Mouse (Mus musculus) liver, embryonic 15.5 days (tissue): ENCODE data around the gene Irx6. TPM values are rescaled to one million over a fixed set of nuclear protein-coding genes. Genes with fewer than 3 reads are reported as not detected.

ENCODE experiments used
- ATAC-seq: fragments of 200-750 bp; cut with Nextera tagmentation; 2 replicates; pipeline ENCODE4 v1.8.0; 2017; ENCODE audit warnings: moderate number of reproducible peaks, mild to moderate bottlenecking, moderate library complexity; ENCODE audit not compliant: insufficient read depth
- H3K27ac ChIP-seq: fragments of 300-500 bp; sonication (generic); replicated peaks from 2 replicates; pipeline ENCODE4 v1.5.1; 2015; ENCODE audit warnings: mild to moderate bottlenecking, inconsistent platforms
- H3K27me3 ChIP-seq: fragments of 300-500 bp; sonication (generic); 2 replicates; pipeline ENCODE4 v1.6.1; 2015; ENCODE audit warnings: mild to moderate bottlenecking, inconsistent platforms
- H3K36me3 ChIP-seq: fragments of 300-500 bp; sonication (generic); replicated peaks from 2 replicates; pipeline ENCODE4 v1.6.1; 2015; ENCODE audit warnings: moderate library complexity, mild to moderate bottlenecking, inconsistent platforms
- H3K4me1 ChIP-seq: fragments of 300-500 bp; sonication (generic); replicated peaks from 2 replicates; pipeline ENCODE4 v1.6.1; 2015; ENCODE audit warnings: inconsistent platforms
- H3K4me2 ChIP-seq: fragments of 300-500 bp; sonication (generic); 2 replicates; pipeline ENCODE4 v1.6.1; 2015; ENCODE audit warnings: moderate library complexity, mild to moderate bottlenecking, inconsistent platforms
- H3K4me3 ChIP-seq: fragments of 300-500 bp; sonication (generic); replicated peaks from 2 replicates; pipeline ENCODE4 v1.5.1; 2015; ENCODE audit warnings: mild to moderate bottlenecking, inconsistent platforms
- H3K9ac ChIP-seq: fragments of 300-500 bp; sonication (generic); 2 replicates; pipeline ENCODE4 v1.6.1; 2015; ENCODE audit warnings: moderate library complexity, mild to moderate bottlenecking, inconsistent platforms
- H3K9me3 ChIP-seq: fragments of 300-500 bp; sonication (generic); replicated peaks from 2 replicates; pipeline ENCODE4 v1.6.1; 2016; ENCODE audit warnings: inconsistent platforms
- WGBS: fragments of 180-500 bp; shearing (Covaris S2); methylation state at CpG from one replicate; pipeline ENCODE4 v1.1.7; 2015; ENCODE audit warnings: mixed read lengths; ENCODE audit not compliant: insufficient replicate concordance; 5-methylcytosine and 5-hydroxymethylcytosine counted together
- polyA plus RNA-seq: library from polyadenylated mRNA; unstranded; fragments of >200 nt; fragmentation: Nextera tagmentation; extraction: Ambion mirVana; gene quantifications from 2 replicates; pipeline ENCODE4 v1.2.1, GENCODE M21; 2015

The Irx6 gene
- not detected in 2 replicates for polyA plus RNA-seq

GRCm38 (mm10) chr8:92674244-92675128, at the start of gene Irx6:
Gene Irx6, plus strand, starts transcription at chr8:92674288.
- H3K4me2 ChIP-seq: peak within 1 kb of the TSS; percentile 13; the same call in 1 of the 2 replicates
- peaks cover 80% of the 10 kb centered on the region for H3K27me3 ChIP-seq
- H3K4me1 ChIP-seq: no peaks in the 10 kb centered on the region
- no peak within 1 kb of the TSS for H3K27ac ChIP-seq
- no peak within 1 kb of the TSS for H3K9ac ChIP-seq
- no peak within 1 kb of the TSS for H3K4me3 ChIP-seq
- H3K36me3 ChIP-seq: no peaks in the 10 kb centered on the region
- under 1% methylated on average over 62 of the region's 62 CpGs for WGBS
- H3K9me3 ChIP-seq: no peaks in the 10 kb centered on the region
- no peak for ATAC-seq

- H3K4me1 ChIP-seq: no peaks in the 10 kb centered on the region
- no peaks in the 10 kb centered on the region for H3K9me3 ChIP-seq
- no peak overlapping the region for H3K4me3 ChIP-seq
- no peak for ATAC-seq
- H3K27me3 ChIP-seq: no peaks in the 10 kb centered on the region
- H3K27ac ChIP-seq: no peak overlapping the region
- no peak overlapping the region for H3K4me2 ChIP-seq
- H3K36me3 ChIP-seq: no peaks in the 10 kb centered on the region
- 50% methylated on average over 14 of the region's 14 CpGs for whole genome bisulfite sequencing
- no peak overlapping the region for H3K9ac ChIP-seq
Observed at GRCm38 (mm10) chr8:92628711-92629650, 45.1 kb upstream of the Irx6 start.

GRCm38 (mm10) chr8:92633199-92633598, 40.9 kb upstream of the Irx6 start:
- Histone ChIP-seq H3K27ac (no peak overlapping the region), H3K4me1 (no peaks in the 10 kb centered on the region), H3K4me2 (no peak overlapping the region), H3K27me3 (no peaks in the 10 kb centered on the region), H3K36me3 (no peaks in the 10 kb centered on the region), H3K9ac (no peak overlapping the region), H3K9me3 (no peaks in the 10 kb centered on the region), H3K4me3 (no peak overlapping the region)
- ATAC-seq: no peak
- 71% methylated on average over 5 of the region's 5 CpGs for WGBS

- no peak overlapping the region for H3K4me2 ChIP-seq
- no peaks in the 10 kb centered on the region for H3K4me1 ChIP-seq
- H3K36me3 ChIP-seq: no peaks in the 10 kb centered on the region
- WGBS: 66% methylated on average over 8 of the region's 8 CpGs
- H3K27me3 ChIP-seq: no peaks in the 10 kb centered on the region
- no peak overlapping the region for H3K27ac ChIP-seq
- H3K9ac ChIP-seq: no peak overlapping the region
- no peak for ATAC-seq
- H3K9me3 ChIP-seq: no peaks in the 10 kb centered on the region
- no peak overlapping the region for H3K4me3 ChIP-seq
Observed at GRCm38 (mm10) chr8:92640820-92641219, 33.3 kb upstream of the Irx6 start.

GRCm38 (mm10) chr8:92646637-92647036, 27.5 kb upstream of the Irx6 start:
- no peak for ATAC-seq
- no peak overlapping the region for H3K9ac ChIP-seq
- H3K27me3 ChIP-seq: no peaks in the 10 kb centered on the region
- no peaks in the 10 kb centered on the region for H3K9me3 ChIP-seq
- no peak overlapping the region for H3K4me2 ChIP-seq
- no peak overlapping the region for H3K27ac ChIP-seq
- H3K4me1 ChIP-seq: no peaks in the 10 kb centered on the region
- H3K36me3 ChIP-seq: no peaks in the 10 kb centered on the region
- H3K4me3 ChIP-seq: no peak overlapping the region
- 48% methylated on average over 2 of the region's 2 CpGs for WGBS

GRCm38 (mm10) chr8:92664207-92664606, 9.9 kb upstream of the Irx6 start:
- 41% methylated on average over 4 of the region's 4 CpGs for WGBS
- Histone ChIP-seq H3K4me1 (no peaks in the 10 kb centered on the region), H3K4me2 (no peak overlapping the region), H3K27me3 (no peaks in the 10 kb centered on the region), H3K4me3 (no peak overlapping the region), H3K36me3 (no peaks in the 10 kb centered on the region), H3K27ac (no peak overlapping the region), H3K9ac (no peak overlapping the region), H3K9me3 (no peaks in the 10 kb centered on the region)
- ATAC-seq: no peak

GRCm38 (mm10) chr8:92670236-92670635, 3.9 kb upstream of the Irx6 start:
- Histone ChIP-seq H3K4me3 (no peak overlapping the region), H3K9me3 (no peaks in the 10 kb centered on the region), H3K27me3 (peaks cover 39% of the 10 kb centered on the region), H3K27ac (no peak overlapping the region), H3K4me2 (no peak overlapping the region), H3K4me1 (no peaks in the 10 kb centered on the region), H3K9ac (no peak overlapping the region), H3K36me3 (no peaks in the 10 kb centered on the region)
- ATAC-seq: no peak
- WGBS: 64% methylated on average over 11 of the region's 11 CpGs

GRCm38 (mm10) chr8:92670656-92671195, 3.4 kb upstream of the Irx6 start:
- H3K9me3 ChIP-seq: no peaks in the 10 kb centered on the region
- no peaks in the 10 kb centered on the region for H3K4me1 ChIP-seq
- WGBS: 57% methylated on average over 12 of the region's 12 CpGs
- no peaks in the 10 kb centered on the region for H3K36me3 ChIP-seq
- no peak overlapping the region for H3K4me2 ChIP-seq
- ATAC-seq: no peak
- no peak overlapping the region for H3K4me3 ChIP-seq
- H3K27me3 ChIP-seq: peaks cover 44% of the 10 kb centered on the region
- no peak overlapping the region for H3K27ac ChIP-seq
- H3K9ac ChIP-seq: no peak overlapping the region

- no peak overlapping the region for H3K4me2 ChIP-seq
- no peak overlapping the region for H3K4me3 ChIP-seq
- ATAC-seq: no peak
- no peaks in the 10 kb centered on the region for H3K4me1 ChIP-seq
- no peak overlapping the region for H3K27ac ChIP-seq
- WGBS: 58% methylated on average over 4 of the region's 4 CpGs
- H3K27me3 ChIP-seq: peaks cover 55% of the 10 kb centered on the region
- H3K9me3 ChIP-seq: no peaks in the 10 kb centered on the region
- H3K36me3 ChIP-seq: no peaks in the 10 kb centered on the region
- no peak overlapping the region for H3K9ac ChIP-seq
Observed at GRCm38 (mm10) chr8:92671892-92672291, 2.2 kb upstream of the Irx6 start.

- Histone ChIP-seq H3K4me2 (no peak overlapping the region), H3K36me3 (no peaks in the 10 kb centered on the region), H3K9ac (no peak overlapping the region), H3K27me3 (peaks cover 67% of the 10 kb centered on the region), H3K4me3 (no peak overlapping the region), H3K4me1 (no peaks in the 10 kb centered on the region), H3K27ac (no peak overlapping the region), H3K9me3 (no peaks in the 10 kb centered on the region)
- ATAC-seq: no peak
- WGBS: 4% methylated on average over 11 of the region's 11 CpGs
Observed at GRCm38 (mm10) chr8:92673101-92673500, 987 bp upstream of the Irx6 start.
